Mouse (Mus musculus) liver, embryonic 12.5 days (tissue): Measurements from ENCODE around the gene Hist1h2ag. TPM values are rescaled to one million over a fixed set of nuclear protein-coding genes. Genes with fewer than 3 reads are reported as not detected.
"Not testable (repeated sequence)": the region's sequence is repeated elsewhere in the genome, so short reads cannot be mapped to it uniquely, and the experiment has no call there.

Experiments used
- ATAC-seq: fragments of 200-750 bp; cut with Nextera tagmentation; 2 replicates; pipeline ENCODE4 v1.8.0; 2017; ENCODE audit warnings: moderate number of reproducible peaks, mild to moderate bottlenecking, moderate library complexity
- H3K27ac ChIP-seq: fragments of 300-500 bp; sonication (generic); 2 replicates; pipeline ENCODE4 v1.5.1; 2016; ENCODE audit warnings: mild to moderate bottlenecking
- H3K27me3 ChIP-seq: fragments of 300-500 bp; sonication (generic); replicated peaks from 2 replicates; pipeline ENCODE4 v1.6.1; 2016; ENCODE audit warnings: mild to moderate bottlenecking, moderate library complexity
- H3K36me3 ChIP-seq: fragments of 300-500 bp; sonication (generic); 2 replicates; pipeline ENCODE4 v1.6.1; 2016; ENCODE audit warnings: mild to moderate bottlenecking, moderate library complexity
- H3K4me1 ChIP-seq: fragments of 300-500 bp; sonication (generic); 2 replicates; pipeline ENCODE4 v1.6.1; 2016
- H3K4me2 ChIP-seq: fragments of 300-500 bp; sonication (generic); 2 replicates; pipeline ENCODE4 v1.6.1; 2016; ENCODE audit warnings: mild to moderate bottlenecking, moderate library complexity
- H3K4me3 ChIP-seq: fragments of 300-500 bp; sonication (generic); 2 replicates; pipeline ENCODE4 v1.5.1; 2016; ENCODE audit warnings: mild to moderate bottlenecking, moderate library complexity
- H3K9ac ChIP-seq: fragments of 300-500 bp; sonication (generic); 2 replicates; pipeline ENCODE4 v1.6.1; 2016; ENCODE audit warnings: mild to moderate bottlenecking, moderate library complexity
- H3K9me3 ChIP-seq: fragments of 300-500 bp; sonication (generic); replicated peaks from 2 replicates; pipeline ENCODE4 v1.6.1; 2016; ENCODE audit warnings: mild to moderate bottlenecking, moderate library complexity
- WGBS: fragments of 180-500 bp; shearing (Covaris S2); methylation state at CpG from one replicate; pipeline ENCODE4 v1.1.7; 2016; ENCODE audit not compliant: insufficient replicate concordance; 5-methylcytosine and 5-hydroxymethylcytosine counted together
- polyA plus RNA-seq: library from polyadenylated mRNA; unstranded; fragments of >200 nt; fragmentation: Nextera tagmentation; extraction: Ambion mirVana; gene quantifications from 2 replicates; pipeline ENCODE4 v1.2.1, GENCODE M21; 2016

Hist1h2ag gene
- polyA plus RNA-seq = 24.0 and 28.2 TPM in 2 replicates

DNA sequence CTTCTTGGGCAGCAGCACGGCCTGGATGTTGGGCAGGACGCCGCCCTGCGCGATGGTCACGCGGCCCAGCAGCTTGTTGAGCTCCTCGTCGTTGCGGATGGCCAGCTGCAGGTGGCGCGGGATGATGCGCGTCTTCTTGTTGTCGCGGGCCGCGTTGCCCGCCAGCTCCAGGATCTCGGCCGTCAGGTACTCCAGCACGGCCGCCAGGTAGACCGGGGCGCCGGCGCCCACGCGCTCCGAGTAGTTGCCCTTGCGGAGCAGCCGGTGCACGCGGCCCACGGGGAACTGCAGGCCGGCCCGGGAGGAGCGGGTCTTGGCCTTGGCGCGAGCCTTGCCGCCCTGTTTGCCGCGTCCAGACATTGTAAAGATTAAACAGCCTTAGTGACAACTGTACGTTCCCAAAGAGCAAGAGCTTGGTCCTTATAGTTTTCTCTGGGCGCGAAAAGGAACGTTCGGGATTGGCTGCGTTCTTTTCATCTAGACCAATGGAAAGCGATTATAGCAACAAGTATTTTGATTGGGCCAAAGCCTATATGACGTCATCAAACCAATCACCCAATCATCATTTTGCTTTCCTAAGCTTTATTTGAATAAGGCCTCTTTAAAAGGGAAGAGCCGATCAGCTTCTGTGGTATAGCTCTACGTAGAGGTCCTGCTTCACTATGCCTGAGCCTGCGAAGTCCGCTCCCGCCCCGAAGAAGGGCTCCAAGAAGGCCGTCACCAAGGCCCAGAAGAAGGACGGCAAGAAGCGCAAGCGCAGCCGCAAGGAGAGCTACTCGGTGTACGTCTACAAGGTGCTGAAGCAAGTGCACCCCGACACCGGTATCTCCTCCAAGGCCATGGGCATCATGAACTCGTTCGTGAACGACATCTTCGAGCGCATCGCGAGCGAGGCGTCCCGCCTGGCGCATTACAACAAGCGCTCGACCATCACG lies at the start of gene Hist1h2ag, which contains the start of gene Hist1h2bj:
Gene Hist1h2ag (minus strand): TSS at position 377 of the 935 bp plus-strand sequence.
Gene Hist1h2bj (plus strand): TSS at position 647 of the 935 bp plus-strand sequence.
- Histone ChIP-seq H3K9ac (peak within 1 kb of the TSS; percentile 89), H3K4me2 (peak within 1 kb of the TSS; percentile 75), H3K4me1 (peaks cover 51% of the 10 kb centered on the region), H3K4me3 (peak within 1 kb of the TSS; percentile 60), H3K27ac (peak within 1 kb of the TSS; percentile 98)
- peak; percentile 83 for ATAC-seq
- under 1% methylated on average over 54 of the region's 80 CpGs for WGBS
- H3K9me3 ChIP-seq, H3K27me3 ChIP-seq, H3K36me3 ChIP-seq: not testable (repeated sequence)

DNA sequence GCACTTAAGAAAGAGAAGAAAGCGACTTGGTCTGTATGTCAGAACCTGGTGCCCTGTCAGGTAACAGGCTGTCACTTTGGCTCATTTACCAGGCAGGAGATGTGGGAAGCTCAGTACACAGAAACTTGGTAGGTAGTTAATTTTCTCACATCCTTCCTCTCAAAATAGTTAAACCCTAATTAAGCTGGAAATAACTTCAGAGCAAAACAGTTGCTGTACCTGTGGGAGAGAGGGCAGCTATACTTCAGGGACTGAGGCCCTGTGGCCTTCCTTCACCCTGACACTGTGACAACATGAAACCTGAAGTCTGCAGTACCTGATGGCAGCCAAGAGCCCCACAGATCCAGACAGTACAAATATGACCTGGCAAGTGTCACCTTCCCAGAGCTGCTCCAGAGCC lies 41.4 kb upstream of the Hist1h2ag start, which contains the start of gene Vmn1r188:
Gene Vmn1r188 (plus strand): TSS at position 301 of the 400 bp plus-strand sequence.
- WGBS = 77% methylated on average over 1 of the region's 1 CpGs
- H3K4me3 ChIP-seq, H3K9me3 ChIP-seq, H3K9ac ChIP-seq, H3K4me1 ChIP-seq, ATAC-seq, H3K27ac ChIP-seq, H3K27me3 ChIP-seq, H3K4me2 ChIP-seq, H3K36me3 ChIP-seq: not testable (repeated sequence)

DNA sequence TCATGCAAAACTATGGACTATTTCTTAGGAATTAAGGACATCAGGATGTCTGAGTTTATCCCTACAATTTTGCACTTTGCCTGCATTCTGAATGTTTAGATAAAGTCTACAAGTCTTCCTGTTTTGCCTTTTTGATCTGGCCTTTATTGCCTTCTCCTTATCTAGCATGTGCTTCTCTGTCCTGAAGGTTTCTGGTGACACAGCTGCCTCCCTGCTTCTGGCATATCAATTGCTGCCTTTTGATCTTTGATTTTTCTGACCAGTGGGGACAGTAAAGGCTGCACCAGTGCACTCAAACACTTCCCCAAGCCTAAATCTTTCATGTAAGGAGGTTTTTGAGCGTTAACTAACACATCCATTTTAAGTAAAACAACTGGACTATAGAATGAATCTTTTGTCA lies 20.7 kb upstream of the Hist1h2ag start:
- Histone ChIP-seq H3K9me3 (no peaks in the 10 kb centered on the region), H3K4me3 (no peak overlapping the region), H3K4me2 (no peak overlapping the region), H3K27ac (no peak overlapping the region), H3K9ac (no peak overlapping the region), H3K36me3 (no peaks in the 10 kb centered on the region), H3K4me1 (no peaks in the 10 kb centered on the region), H3K27me3 (no peaks in the 10 kb centered on the region)
- WGBS = 53% methylated on average over 1 of the region's 1 CpGs
- ATAC-seq = no peak

DNA sequence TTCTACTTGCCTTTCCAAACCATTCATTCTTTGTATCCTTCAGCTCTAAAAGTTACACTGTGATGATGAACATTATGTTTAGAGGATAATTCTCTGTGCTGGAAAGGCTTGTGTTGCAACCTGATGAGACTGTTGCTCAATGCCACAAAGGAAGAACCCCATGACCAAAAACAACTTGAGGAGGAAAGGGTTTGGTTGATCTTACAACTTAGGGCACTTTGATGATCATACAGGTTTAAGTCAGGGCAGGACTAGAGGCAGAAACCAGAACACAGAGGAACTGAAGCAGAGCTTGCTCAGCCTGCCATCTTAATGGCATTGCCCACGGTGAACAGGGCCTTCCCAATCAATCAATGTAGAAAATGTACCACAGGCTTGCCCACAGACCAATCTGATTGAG lies 18.7 kb upstream of the Hist1h2ag start:
- WGBS = 28% methylated on average over 1 of the region's 1 CpGs

DNA sequence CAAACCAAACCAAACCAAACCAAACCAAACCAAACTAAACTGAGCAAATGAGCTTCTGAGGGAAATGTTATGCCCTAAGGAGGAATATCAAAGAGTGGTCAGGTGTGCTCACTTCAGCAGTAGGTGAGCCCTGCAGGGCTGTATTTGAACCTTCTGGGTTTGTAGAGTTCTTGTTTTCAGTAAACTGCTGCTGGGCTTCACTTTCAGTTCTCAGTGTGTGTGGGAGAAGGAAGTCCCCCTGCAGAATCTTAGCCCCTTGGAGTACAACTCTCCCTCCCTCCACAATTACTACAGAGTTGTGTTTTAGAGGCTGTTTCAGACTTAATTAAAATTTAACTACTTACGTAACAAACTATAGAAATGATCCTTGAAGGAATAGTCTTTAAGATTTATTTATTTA lies 11.0 kb upstream of the Hist1h2ag start:
- no peaks in the 10 kb centered on the region for H3K27me3 ChIP-seq
- no peak for ATAC-seq
- H3K4me2 ChIP-seq = no peak overlapping the region
- no peak overlapping the region for H3K27ac ChIP-seq
- WGBS = 73% methylated on average over 1 of the region's 1 CpGs
- no peak overlapping the region for H3K9ac ChIP-seq
- no peaks in the 10 kb centered on the region for H3K36me3 ChIP-seq
- no peaks in the 10 kb centered on the region for H3K9me3 ChIP-seq
- H3K4me1 ChIP-seq = peaks cover 22% of the 10 kb centered on the region
- H3K4me3 ChIP-seq = no peak overlapping the region

More for the DNA sequence above, 18.7 kb upstream of the Hist1h2ag start:
- H3K4me3 ChIP-seq = no peak overlapping the region
- no peaks in the 10 kb centered on the region for H3K36me3 ChIP-seq
- no peaks in the 10 kb centered on the region for H3K27me3 ChIP-seq
- no peak overlapping the region for H3K4me2 ChIP-seq
- H3K4me1 ChIP-seq = no peaks in the 10 kb centered on the region
- no peak overlapping the region for H3K27ac ChIP-seq
- H3K9ac ChIP-seq = no peak overlapping the region
- H3K9me3 ChIP-seq = no peaks in the 10 kb centered on the region
- ATAC-seq = no peak

DNA sequence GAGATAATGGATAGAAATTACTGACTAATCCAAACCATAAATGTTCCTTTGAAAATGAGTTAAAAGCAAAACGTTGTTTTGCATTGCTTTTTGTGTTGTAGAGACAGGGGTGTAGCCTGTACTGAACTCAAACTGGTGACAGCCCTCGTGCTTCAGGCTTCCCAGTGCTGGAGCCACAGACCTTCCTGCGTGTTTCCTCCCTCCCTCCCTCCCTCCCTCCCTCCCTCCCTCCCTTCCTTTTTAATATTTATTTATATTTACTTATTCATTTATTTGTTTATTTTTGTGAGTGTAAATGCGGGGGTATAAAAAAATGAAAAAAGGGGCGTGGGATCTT lies 8.7 kb upstream of the Hist1h2ag start:
- Histone ChIP-seq H3K27me3 (no peaks in the 10 kb centered on the region), H3K9ac (peak overlapping the region; percentile 73), H3K9me3 (no peaks in the 10 kb centered on the region), H3K36me3 (no peaks in the 10 kb centered on the region), H3K4me3 (peak overlapping the region; percentile 66), H3K4me2 (peak overlapping the region; percentile 88), H3K4me1 (peaks cover 26% of the 10 kb centered on the region), H3K27ac (peak overlapping the region; percentile 80; the same call in 1 of the 2 replicates)
- 14% methylated on average over 5 of the region's 5 CpGs for WGBS
- ATAC-seq = no peak

DNA sequence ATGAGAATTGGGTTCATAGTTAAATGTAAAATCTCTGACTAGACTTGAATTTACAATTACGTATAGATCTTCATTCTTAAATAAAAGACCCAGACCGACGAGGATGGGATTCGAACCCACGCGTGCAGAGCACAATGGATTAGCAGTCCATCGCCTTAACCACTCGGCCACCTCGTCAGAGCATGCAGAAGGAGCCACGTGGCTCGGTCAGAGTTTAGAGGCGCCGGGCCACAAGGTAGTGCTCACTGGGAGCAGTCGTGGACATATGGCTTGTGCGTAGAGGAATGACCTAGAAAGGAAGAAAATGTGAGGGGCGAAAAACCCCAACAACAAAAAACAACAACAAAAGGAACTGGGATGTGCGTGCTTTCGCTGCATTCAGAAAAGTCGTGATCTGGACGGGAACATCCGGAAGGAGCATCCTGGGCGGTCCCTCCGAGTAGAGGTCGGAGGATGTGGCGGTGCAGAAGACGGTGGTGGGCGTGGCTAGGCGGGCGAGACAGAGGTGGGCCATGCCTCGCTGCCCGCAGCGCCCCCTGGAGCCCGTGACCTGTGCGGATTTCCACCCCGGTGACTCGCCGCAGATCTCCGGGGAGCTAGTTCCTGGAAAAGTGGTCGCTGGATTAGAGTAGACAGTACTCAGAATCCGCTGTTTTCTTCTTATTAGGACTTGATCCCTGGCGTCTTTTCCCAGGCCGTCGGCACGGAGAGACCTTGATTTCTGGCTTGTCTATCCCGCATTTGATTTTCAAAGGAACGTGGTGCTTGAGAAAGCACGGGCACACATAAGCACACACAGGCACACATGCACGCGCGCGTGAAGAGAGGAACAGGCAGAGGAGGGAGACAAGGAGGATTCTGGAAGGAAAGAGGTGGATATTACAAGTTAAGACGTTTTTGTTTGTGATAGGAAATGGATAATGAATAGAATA lies 8.1 kb upstream of the Hist1h2ag start:
- Histone ChIP-seq H3K27ac (peak overlapping the region; percentile 80), H3K9ac (peak overlapping the region; percentile 73), H3K9me3 (no peaks in the 10 kb centered on the region), H3K4me2 (peak overlapping the region; percentile 88), H3K27me3 (no peaks in the 10 kb centered on the region), H3K36me3 (no peaks in the 10 kb centered on the region), H3K4me1 (peaks cover 30% of the 10 kb centered on the region), H3K4me3 (peak overlapping the region; percentile 66)
- peak; percentile 96 for ATAC-seq
- under 1% methylated on average over 52 of the region's 52 CpGs for WGBS

DNA sequence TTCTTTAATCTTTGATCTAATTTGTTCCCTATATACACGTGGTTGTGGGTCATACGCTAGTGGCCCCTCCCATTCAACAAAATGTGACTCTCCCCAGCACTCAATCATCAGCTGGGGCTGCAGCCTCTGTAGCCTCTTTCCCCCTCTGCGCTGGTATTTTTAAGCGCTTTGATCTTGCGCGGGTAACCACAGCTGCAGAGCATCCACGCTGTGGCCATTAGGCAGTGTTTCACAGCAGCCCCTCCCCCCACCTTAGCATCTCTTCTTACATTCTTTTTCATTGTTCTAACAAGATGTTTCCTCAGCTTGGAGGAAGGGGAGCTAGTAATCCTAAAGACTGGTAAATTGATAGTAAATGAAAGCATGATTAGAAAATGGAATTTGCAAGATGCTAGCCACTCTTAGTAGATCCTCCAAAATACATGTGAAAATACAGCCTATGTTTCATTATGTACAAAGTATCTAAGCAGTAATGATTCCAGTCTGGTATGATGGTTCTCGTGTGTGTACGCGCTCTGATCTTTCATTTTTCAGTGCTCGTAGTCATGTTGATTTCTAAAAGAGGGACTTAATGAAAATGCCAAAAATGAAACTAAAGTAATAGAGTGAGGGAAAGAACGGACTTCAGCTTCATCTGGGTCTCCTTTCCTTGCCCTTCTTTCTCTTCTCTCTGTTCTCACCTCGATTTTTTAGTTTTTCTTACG lies 7.1 kb upstream of the Hist1h2ag start:
- no peaks in the 10 kb centered on the region for H3K9me3 ChIP-seq
- peaks cover 39% of the 10 kb centered on the region for H3K4me1 ChIP-seq
- H3K27me3 ChIP-seq = no peaks in the 10 kb centered on the region
- peak overlapping the region; percentile 88 for H3K4me2 ChIP-seq
- no peaks in the 10 kb centered on the region for H3K36me3 ChIP-seq
- H3K9ac ChIP-seq = peak overlapping the region; percentile 73
- peak overlapping the region; percentile 66 for H3K4me3 ChIP-seq
- H3K27ac ChIP-seq = peak overlapping the region; percentile 80
- 2% methylated on average over 14 of the region's 14 CpGs for WGBS
- ATAC-seq = 0 out of 2 replicates have a peak, but pooled peaks have one; percentile 13

DNA sequence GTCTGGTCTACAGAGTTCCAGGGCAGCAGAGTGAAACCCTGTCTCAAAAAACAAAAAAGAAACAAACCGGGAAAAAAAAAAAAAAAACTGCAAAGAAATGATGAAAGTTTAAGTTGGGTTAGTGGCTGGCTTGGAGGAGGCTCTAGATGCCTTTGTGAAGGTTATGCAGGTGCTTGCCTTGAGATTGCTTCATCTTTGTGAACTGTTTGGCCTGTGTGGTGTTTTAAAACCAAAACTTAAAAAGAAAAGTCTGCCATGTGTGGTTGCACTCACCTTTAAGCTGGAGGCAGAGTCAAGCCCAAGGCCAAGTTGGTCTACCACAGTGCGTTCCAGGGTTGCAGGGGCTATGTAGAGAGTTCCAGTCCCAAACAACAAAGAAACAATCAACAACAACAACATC lies 6.3 kb upstream of the Hist1h2ag start:
- ATAC-seq = no peak
- Histone ChIP-seq H3K36me3 (no peaks in the 10 kb centered on the region), H3K27me3 (no peaks in the 10 kb centered on the region), H3K9ac (no peak overlapping the region), H3K27ac (no peak overlapping the region), H3K4me3 (no peak overlapping the region), H3K4me1 (peaks cover 46% of the 10 kb centered on the region), H3K4me2 (peak overlapping the region; percentile 33), H3K9me3 (no peaks in the 10 kb centered on the region)
- 79% methylated on average over 2 of the region's 2 CpGs for WGBS

DNA sequence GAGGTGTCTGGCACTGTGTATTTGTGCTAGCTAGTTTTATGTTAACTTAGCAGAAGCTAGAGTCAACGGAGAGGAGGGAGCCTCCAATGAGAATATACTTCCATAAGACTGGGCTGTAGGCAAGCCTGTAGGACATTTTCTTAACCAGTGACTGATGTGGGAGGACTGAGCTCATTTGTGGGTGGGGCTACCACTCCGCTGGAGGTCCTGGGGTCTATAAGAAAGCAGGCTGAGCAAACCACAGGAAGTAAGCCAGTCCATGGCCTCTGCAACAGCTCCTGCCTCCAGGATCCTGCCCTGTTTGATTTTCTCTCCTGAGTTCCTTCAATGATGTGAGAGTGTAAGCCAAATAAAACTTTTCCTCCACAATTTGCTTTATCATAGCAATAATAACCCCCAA lies 2.6 kb upstream of the Hist1h2ag start:
- H3K9me3 ChIP-seq = no peaks in the 10 kb centered on the region
- H3K27me3 ChIP-seq = no peaks in the 10 kb centered on the region
- peak overlapping the region; percentile 72; the same call in 1 of the 2 replicates for H3K9ac ChIP-seq
- no peak overlapping the region for H3K4me3 ChIP-seq
- 33% methylated on average over 2 of the region's 2 CpGs for WGBS
- peaks cover 42% of the 10 kb centered on the region for H3K4me1 ChIP-seq
- H3K4me2 ChIP-seq = peak overlapping the region; percentile 69
- peak overlapping the region; percentile 96; the same call in 1 of the 2 replicates for H3K27ac ChIP-seq
- no peaks in the 10 kb centered on the region for H3K36me3 ChIP-seq
- no peak for ATAC-seq

DNA sequence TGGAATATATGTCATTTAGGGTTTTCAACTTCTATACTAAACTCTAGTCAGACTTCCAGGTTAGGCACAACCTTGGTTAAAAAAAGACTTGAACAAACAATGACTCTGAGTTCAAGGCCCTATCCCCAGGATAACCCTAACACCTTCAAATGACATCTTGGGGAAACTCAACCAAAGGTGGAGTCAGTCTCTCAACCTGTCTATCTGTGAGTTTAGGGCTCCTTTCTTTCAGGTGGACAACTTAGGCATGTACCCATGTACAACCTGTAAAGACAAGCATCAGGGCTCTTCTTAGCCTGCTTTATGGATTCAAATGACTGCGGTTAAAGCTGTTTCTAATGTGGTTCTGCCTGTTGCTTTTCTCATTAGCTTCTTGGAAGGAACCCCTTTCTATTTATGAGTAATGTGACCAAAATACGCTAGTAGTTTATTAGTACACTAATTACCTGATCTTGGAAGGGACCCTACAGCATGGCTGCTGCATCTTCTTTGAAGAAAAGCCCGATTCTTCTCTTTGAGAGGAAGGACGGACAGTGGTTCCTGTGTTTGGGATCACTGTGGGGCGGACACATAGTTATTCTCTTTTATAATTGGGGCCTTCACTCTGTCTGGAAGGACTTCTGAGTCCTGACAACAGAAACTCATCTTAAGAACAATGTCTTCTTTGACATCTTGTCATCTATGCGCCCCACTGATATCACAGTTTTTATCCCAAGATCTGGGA lies 1.9 kb upstream of the Hist1h2ag start:
- Histone ChIP-seq H3K27me3 (no peaks in the 10 kb centered on the region), H3K4me3 (peak overlapping the region; percentile 51), H3K4me1 (peaks cover 46% of the 10 kb centered on the region), H3K9me3 (no peaks in the 10 kb centered on the region), H3K9ac (peak overlapping the region; percentile 72), H3K4me2 (peak overlapping the region; percentile 69), H3K27ac (peak overlapping the region; percentile 96), H3K36me3 (no peaks in the 10 kb centered on the region)
- WGBS = 84% methylated on average over 6 of the region's 6 CpGs
- ATAC-seq = no peak
